Mouse (Mus musculus) small intestine, adult 2 months (tissue): ENCODE measurements at regions not wholly inside any gene's neighbourhood (a gene's known extent, or its start where the extent isn't known, plus 50 kb on each side); places are given as distances from the start of the nearest gene placed in this dataset.

ENCODE experiments used
- CTCF ChIP-seq: fragments of 200-500 bp; IDR thresholded peaks from 2 replicates; pipeline ENCODE4 v1.5.1; 2012; ENCODE audit warnings: low read depth, mild to moderate bottlenecking, control low read depth, inconsistent platforms, low read length, moderate library complexity, mixed read lengths; ENCODE audit not compliant: insufficient replicate concordance, insufficient read length; ENCODE audit errors: extremely low read depth
- POLR2A ChIP-seq: fragments of 200-500 bp; IDR thresholded peaks from 2 replicates; pipeline ENCODE4 v1.6.1; 2012; ENCODE audit warnings: low read depth, mild to moderate bottlenecking, control low read depth, inconsistent platforms, low read length, moderate library complexity

GRCm38 (mm10) chr15:41989065-41989464 is 1854.9 kb downstream of the 9330182O14Rik start:
- TF ChIP-seq CTCF (no peak), POLR2A (no peak)
